Mouse (Mus musculus) myocyte (in vitro differentiated cells): ENCODE results near the gene Zdhhc12.

Experiments
- CEBPB ChIP-seq: IDR thresholded peaks from 2 replicates; pipeline ENCODE4 v1.6.1; 2011; ENCODE audit warnings: mild to moderate bottlenecking, moderate library complexity; ENCODE audit not compliant: poor library complexity, insufficient read depth, severe bottlenecking
- E2F4 ChIP-seq: IDR thresholded peaks from one replicate; pipeline ENCODE4 v1.6.1; 2011; ENCODE audit warnings: mild to moderate bottlenecking, control low read depth, moderate library complexity; ENCODE audit not compliant: insufficient read depth
- MYOD1 ChIP-seq, 3 experiments: IDR thresholded peaks; one replicate each; pipeline ENCODE4 v1.6.1; 2011; ENCODE audit warnings: control low read depth in 2 of 3, low read depth in 2 of 3, mild to moderate bottlenecking in 2 of 3, moderate library complexity in 1 of 3; ENCODE audit not compliant: insufficient read length in 2 of 3, control insufficient read depth in 1 of 3
- MYOG ChIP-seq, 3 experiments: IDR thresholded peaks; one replicate each; pipeline ENCODE4 v1.6.1; 2011; ENCODE audit warnings: control low read depth in 2 of 3, low read depth in 2 of 3, mild to moderate bottlenecking in 2 of 3; ENCODE audit not compliant: insufficient read length in 2 of 3, control insufficient read depth in 1 of 3, insufficient read depth in 1 of 3
- POLR2A ChIP-seq: IDR thresholded peaks from one replicate; pipeline ENCODE4 v1.6.1; 2011; ENCODE audit warnings: low read depth, mild to moderate bottlenecking, control low read depth, moderate library complexity; ENCODE audit not compliant: insufficient read length
- SRF ChIP-seq: IDR thresholded peaks from one replicate; pipeline ENCODE4 v1.6.1; 2011; ENCODE audit warnings: low read depth; ENCODE audit not compliant: control insufficient read depth, insufficient read length
- USF1 ChIP-seq: IDR thresholded peaks from one replicate; pipeline ENCODE4 v1.6.1; 2011; ENCODE audit warnings: low read depth, mild to moderate bottlenecking, control low read depth, moderate library complexity

DNA sequence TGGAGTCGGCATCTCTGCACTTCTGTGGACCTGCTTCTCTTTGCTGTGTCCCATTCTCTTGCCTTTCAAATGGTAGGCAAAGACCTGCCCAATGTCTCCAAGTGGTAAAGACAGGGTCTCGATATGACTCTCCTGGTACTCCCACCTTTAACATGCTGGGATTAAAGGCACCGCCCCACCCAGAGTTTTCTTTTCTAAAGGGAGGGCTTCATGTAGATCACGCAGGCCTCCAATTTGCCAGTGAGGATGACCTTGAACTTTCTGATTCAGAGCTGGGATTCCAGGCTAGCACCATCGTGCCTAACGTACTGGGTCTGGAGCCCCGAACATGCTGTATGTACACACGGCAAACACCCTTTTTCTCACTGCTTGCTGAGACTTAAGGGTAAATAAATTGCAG is 30.2 kb downstream of the Zdhhc12 start:
- TF ChIP-seq POLR2A (no peak), MYOD1 (IDR thresholded peaks at IDR 0.05; ENCODE audit: control insufficient read depth in 1 of 3, insufficient read length in 2 of 3, low read depth in 2 of 3) (no peak), USF1 (no peak), CEBPB (no peak), MYOG (IDR thresholded peaks at IDR 0.05; ENCODE audit: control insufficient read depth in 1 of 3, insufficient read depth in 1 of 3, insufficient read length in 2 of 3, low read depth in 2 of 3) (no peak), E2F4 (no peak), SRF (no peak)
